Mouse (Mus musculus) cortical plate, adult 2 months (tissue): Measurements from ENCODE around the gene Morn3.

Source experiments
- CTCF ChIP-seq: fragments of 200-500 bp; IDR thresholded peaks from 2 replicates; pipeline ENCODE4 v1.5.1; 2011; ENCODE audit warnings: mild to moderate bottlenecking, control low read depth, low read length; ENCODE audit not compliant: insufficient read depth; ENCODE audit errors: extremely low read depth
- POLR2A ChIP-seq: fragments of 200-500 bp; IDR thresholded peaks from 2 replicates; pipeline ENCODE4 v1.6.1; 2011; ENCODE audit warnings: mild to moderate bottlenecking, low read length, control low read depth; ENCODE audit not compliant: insufficient read depth; ENCODE audit errors: extremely low read depth

- TF ChIP-seq CTCF, result no peak
- TF ChIP-seq POLR2A, result no peak
These were observed 42.0 kb upstream of the Morn3 start for GRCm38 (mm10) chr5:123088784-123089183.
